In genomic region chr1:191995488-191995887, GRCm38 (mm10) we compare ENCODE assay signal across 8 mouse cellular contexts. TPM values are rescaled to one million over a fixed set of nuclear protein-coding genes. Genes with fewer than 3 reads are reported as not detected.
DNase-seq lines count a peak whose midpoint lies in the region; ATAC-seq and TF ChIP-seq lines count a peak whose summit lies in the region.

No protein-coding gene starts in this region.

- H3K9ac ChIP-seq in forebrain, postnatal 0 days = no peak overlapping the region
- no peak overlapping the region for H3K9ac ChIP-seq in forebrain, embryonic 16.5 days (replicated peaks; ENCODE audit: low read depth, low read length)
- H3K9ac ChIP-seq in kidney, postnatal 0 days (ENCODE audit: low read depth, low read length) = no peak overlapping the region

- DNase-seq in forebrain, postnatal 0 days = peak; percentile 53
- peak; percentile 40 to 60 for DNase-seq in right cerebral cortex, adult 2 months (ENCODE audit: low spot score in 2 of 2)
- no peak for DNase-seq in right cerebral cortex, adult 18-20 months
- peak; percentile 81 to 91 for DNase-seq in cerebellum, postnatal 10 days
- DNase-seq in kidney, postnatal 0 days (ENCODE audit: low spot score) = peak; percentile 31
- DNase-seq in testis, postnatal 14 days (ENCODE audit: low spot score) = peak; percentile 56

- H3K36me3 ChIP-seq in forebrain, postnatal 0 days (ENCODE audit: insufficient read depth) = no peaks in the 10 kb centered on the region
- no peaks in the 10 kb centered on the region for H3K36me3 ChIP-seq in forebrain, embryonic 16.5 days (ENCODE audit: control insufficient read depth, insufficient read depth)
- H3K36me3 ChIP-seq in kidney, postnatal 0 days (ENCODE audit: insufficient read depth, low read length) = peaks cover 27% of the 10 kb centered on the region

- WGBS in forebrain, postnatal 0 days = 54% methylated on average over 4 of the region's 4 CpGs
- WGBS in forebrain, embryonic 16.5 days = 59% methylated on average over 4 of the region's 4 CpGs
- 73% methylated on average over 4 of the region's 4 CpGs for WGBS in kidney, postnatal 0 days

- H3K27me3 ChIP-seq in forebrain, postnatal 0 days (ENCODE audit: insufficient read depth, low read length) = no peaks in the 10 kb centered on the region
- no peaks in the 10 kb centered on the region for H3K27me3 ChIP-seq in forebrain, embryonic 16.5 days (replicated peaks; ENCODE audit: control insufficient read depth, insufficient read depth, low read length)
- no peaks in the 10 kb centered on the region for H3K27me3 ChIP-seq in kidney, postnatal 0 days (ENCODE audit: insufficient read depth, low read length)

- no peak for ATAC-seq in forebrain, postnatal 0 days
- no peak for ATAC-seq in forebrain, embryonic 16.5 days
- ATAC-seq in kidney, postnatal 0 days (replicated peaks; ENCODE audit: low FRiP score, low read depth) = no peak
- ATAC-seq in megakaryocyte-erythroid progenitor cell, adult 5-6 weeks (replicated peaks; ENCODE audit: low FRiP score, low TSS enrichment, poor library complexity, severe bottlenecking) = peak; percentile 50; the same call in 1 of the 2 replicates

- H3K4me3 ChIP-seq in forebrain, postnatal 0 days (ENCODE audit: low read depth, low read length) = no peak overlapping the region
- no peak overlapping the region for H3K4me3 ChIP-seq in forebrain, embryonic 16.5 days (replicated peaks; ENCODE audit: low read length)
- no peak overlapping the region for H3K4me3 ChIP-seq in kidney, postnatal 0 days (replicated peaks; ENCODE audit: low read depth, low read length)

- no peak overlapping the region for H3K4me2 ChIP-seq in forebrain, postnatal 0 days (ENCODE audit: low read depth)
- H3K4me2 ChIP-seq in forebrain, embryonic 16.5 days (ENCODE audit: low read length) = no peak overlapping the region
- no peak overlapping the region for H3K4me2 ChIP-seq in kidney, postnatal 0 days (ENCODE audit: low read length)

- H3K9me3 ChIP-seq in forebrain, postnatal 0 days (ENCODE audit: low read length) = no peaks in the 10 kb centered on the region
- no peaks in the 10 kb centered on the region for H3K9me3 ChIP-seq in forebrain, embryonic 16.5 days (ENCODE audit: control insufficient read depth, low read length)
- H3K9me3 ChIP-seq in kidney, postnatal 0 days (replicated peaks; ENCODE audit: low read length) = no peaks in the 10 kb centered on the region

- TF ChIP-seq CTCF in forebrain, postnatal 0 days (IDR thresholded peaks at IDR 0.05; ENCODE audit: low read depth) = peak; percentile 69
- TF ChIP-seq CTCF in kidney, postnatal 0 days (IDR thresholded peaks at IDR 0.05; ENCODE audit: low read depth) = peak; percentile 80

- no peaks in the 10 kb centered on the region for H3K4me1 ChIP-seq in forebrain, postnatal 0 days (ENCODE audit: insufficient read depth)
- H3K4me1 ChIP-seq in forebrain, embryonic 16.5 days (replicated peaks; ENCODE audit: control insufficient read depth, insufficient read depth, low read length) = no peaks in the 10 kb centered on the region
- H3K4me1 ChIP-seq in kidney, postnatal 0 days (replicated peaks; ENCODE audit: insufficient read depth, low read length) = 0 out of 2 replicates have a peak, but pooled peaks cover 4% of the 10 kb centered on the region

- no peak overlapping the region for H3K27ac ChIP-seq in forebrain, postnatal 0 days (ENCODE audit: low read depth, low read length)
- no peak overlapping the region for H3K27ac ChIP-seq in forebrain, embryonic 16.5 days (ENCODE audit: low read length)
- H3K27ac ChIP-seq in kidney, postnatal 0 days = no peak overlapping the region

RNA-seq across cellular contexts. Expression of gene Rd3, which starts 18.3 kb away (rescaled TPM):
- 0.92 and 1.9 TPM in 2 replicates for total RNA-seq in forebrain, postnatal 0 days (2014; rRNA removed)
- polyA plus RNA-seq in forebrain, postnatal 0 days (2015; fragmentation: Nextera tagmentation; extraction: Ambion mirVana) = 3.3 and 3.4 TPM in 2 replicates
- 2.1 and 2.5 TPM in 2 replicates for polyA plus RNA-seq in forebrain, embryonic 16.5 days (2015; fragmentation: Nextera tagmentation; extraction: Ambion mirVana)
- 0.51 and 0.66 TPM in 2 replicates for polyA plus RNA-seq in kidney, postnatal 0 days (2015; fragmentation: Nextera tagmentation; extraction: Ambion mirVana)
- total RNA-seq in megakaryocyte-erythroid progenitor cell, adult 5-6 weeks (2014; fragmentation: Nextera tagmentation) = not detected in 2 replicates
- not detected in 2 replicates for total RNA-seq in megakaryocyte-erythroid progenitor cell, adult 5-6 weeks (2017)
